In genomic region chr2:12160486-12160885, GRCm38 (mm10) we compare ENCODE assay signal across 8 mouse cellular contexts.
A peak's percentile ranks its signal among the peaks of the same experiment; 100 is the strongest.
DNase-seq lines count a peak whose midpoint lies in the region.

No protein-coding gene starts in this region.

- DNase-seq in frontal cortex, adult 2 months (ENCODE audit: extremely low spot score in 1 of 2, low spot score in 1 of 2): peak; percentile 8 to 80
- no peak for DNase-seq in frontal cortex, postnatal 25 days (ENCODE audit: low spot score in 2 of 2)
- peak; percentile 29 for DNase-seq in right cerebral cortex, adult 18-20 months
- no peak for DNase-seq in right cerebral cortex, postnatal 4 days
- DNase-seq in c-Kit-positive CD71-positive TER-119-negative erythroid progenitor cells, embryonic 14.5 days (ENCODE audit: low read depth): peak; percentile 22
- peak; percentile 32 to 34 for DNase-seq in kidney, postnatal 4 days
- DNase-seq in retina, embryonic 14.5 days (ENCODE audit: low spot score): peak; percentile 51
- no peak for DNase-seq in spleen, adult 12 weeks (ENCODE audit: low spot score)

Comparison
In these comparisons a context has a peak if more than half of its experiments do, and no peak if none do; other contexts are left out.
1. DNase-seq: peak in frontal cortex, adult 2 months (2 of 2), right cerebral cortex, adult 18-20 months (single experiment), c-Kit-positive CD71-positive TER-119-negative erythroid progenitor cells, embryonic 14.5 days (single experiment), kidney, postnatal 4 days (2 of 2) and retina, embryonic 14.5 days (single experiment); none in frontal cortex, postnatal 25 days (0 of 2), right cerebral cortex, postnatal 4 days (single experiment) and spleen, adult 12 weeks (single experiment).